Mouse (Mus musculus): ENCODE data around the gene Lrrc71.

Lrrc71 gene

DNA sequence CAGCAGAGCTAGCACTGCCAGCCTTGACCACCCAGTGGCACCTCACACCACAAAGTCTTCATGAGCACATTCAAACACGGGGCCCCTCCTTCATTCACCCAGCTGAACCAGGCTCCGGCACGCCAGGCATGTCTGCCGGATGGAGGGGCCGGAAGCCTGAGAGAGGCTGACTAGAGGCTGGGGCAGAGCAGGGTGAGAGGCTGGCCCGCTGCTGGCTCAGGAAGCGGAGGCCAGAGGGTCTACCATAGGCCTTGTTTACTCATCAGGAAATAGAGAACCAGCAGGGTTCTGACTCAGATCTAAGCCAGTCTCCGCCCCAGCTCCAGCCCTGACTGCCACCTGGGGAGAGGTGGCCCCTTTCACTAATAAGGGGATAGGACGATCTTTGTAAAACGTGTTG, 16.7 kb upstream of the Lrrc71 start:
- CTCF ChIA-PET, result interaction anchor here (0.6 kb wide), 1 partner anchor 76 kb away, joined by 3 read pairs; no protein-coding TSS in a partner anchor

DNA sequence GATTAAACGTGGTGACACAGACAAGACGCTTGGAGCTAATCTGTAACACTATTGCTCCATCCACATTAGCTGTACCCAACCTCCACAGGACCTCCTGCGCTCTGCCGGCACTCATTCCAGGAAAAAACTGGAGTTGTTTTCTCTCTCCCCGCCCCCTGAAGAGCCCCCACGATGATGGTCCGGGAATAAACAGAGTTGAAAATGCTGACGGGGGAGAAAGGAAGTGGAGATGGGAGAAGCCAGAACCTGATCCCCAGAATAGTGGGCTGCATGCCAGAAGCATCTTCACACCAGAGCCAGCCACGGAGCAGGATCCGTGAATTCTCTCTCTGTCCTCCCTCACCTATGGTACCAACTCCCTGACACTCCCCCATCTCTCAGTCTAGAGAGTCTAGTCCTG, 16.1 kb upstream of the Lrrc71 start:
- CTCF ChIA-PET, result interaction anchor here (0.6 kb wide), 1 partner anchor 76 kb away, joined by 3 read pairs; no protein-coding TSS in a partner anchor

DNA sequence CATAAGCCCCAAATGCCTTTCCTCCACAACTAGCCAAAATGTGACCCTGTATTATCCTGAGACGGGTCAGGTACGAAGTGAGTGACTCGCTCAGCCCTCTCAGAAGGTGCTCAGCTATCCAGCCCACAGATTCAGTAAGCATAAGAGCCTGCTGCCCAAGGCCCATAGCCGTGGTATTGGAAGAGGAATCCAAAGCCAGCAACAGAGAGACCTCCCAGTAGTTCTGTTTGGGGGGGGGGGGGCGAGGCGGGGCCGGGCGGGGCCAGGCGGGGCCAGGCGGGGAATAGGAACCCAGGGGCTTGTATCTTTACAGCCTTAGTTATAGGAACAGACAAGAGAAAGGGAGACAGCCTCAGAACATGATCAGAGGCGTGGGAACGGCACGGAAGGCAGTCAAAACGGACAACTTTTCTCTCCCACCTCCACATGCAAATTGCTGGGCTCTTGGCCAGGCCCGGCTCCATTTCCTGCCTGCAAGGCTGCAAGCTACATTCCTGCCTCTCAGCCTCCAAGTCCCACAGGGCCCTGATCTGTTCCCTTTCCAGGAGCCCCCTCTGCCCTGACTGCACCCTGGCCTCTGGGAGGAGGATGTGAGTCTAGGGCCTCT, 15.4 kb upstream of the Lrrc71 start:
- CTCF ChIA-PET, result interaction anchor here (0.8 kb wide), 1 partner anchor 13 kb away, joined by 6 read pairs; no protein-coding TSS in a partner anchor

DNA sequence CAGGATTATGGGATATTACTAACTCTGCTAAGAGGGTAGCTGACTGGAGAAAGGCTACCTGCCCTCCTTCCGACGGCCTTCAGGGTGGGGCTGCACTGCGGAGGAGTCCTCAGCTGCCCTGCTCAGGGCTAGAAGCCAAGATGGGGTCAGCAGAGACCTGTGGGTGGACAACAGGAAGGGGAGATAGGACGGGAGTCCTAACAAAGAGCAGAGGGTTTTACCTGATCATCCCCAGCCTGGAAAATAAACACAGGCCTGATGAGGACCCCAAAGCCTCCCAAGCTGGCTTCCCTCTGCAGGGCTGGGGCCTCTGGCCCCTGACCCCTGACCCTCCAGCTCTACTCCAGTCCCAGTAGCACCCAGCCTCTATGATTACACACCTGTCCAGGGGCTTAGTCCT, 14.8 kb upstream of the Lrrc71 start:
- CTCF ChIA-PET, result interaction anchor here (0.8 kb wide), 1 partner anchor 14 kb away, joined by 6 read pairs; no protein-coding TSS in a partner anchor

DNA sequence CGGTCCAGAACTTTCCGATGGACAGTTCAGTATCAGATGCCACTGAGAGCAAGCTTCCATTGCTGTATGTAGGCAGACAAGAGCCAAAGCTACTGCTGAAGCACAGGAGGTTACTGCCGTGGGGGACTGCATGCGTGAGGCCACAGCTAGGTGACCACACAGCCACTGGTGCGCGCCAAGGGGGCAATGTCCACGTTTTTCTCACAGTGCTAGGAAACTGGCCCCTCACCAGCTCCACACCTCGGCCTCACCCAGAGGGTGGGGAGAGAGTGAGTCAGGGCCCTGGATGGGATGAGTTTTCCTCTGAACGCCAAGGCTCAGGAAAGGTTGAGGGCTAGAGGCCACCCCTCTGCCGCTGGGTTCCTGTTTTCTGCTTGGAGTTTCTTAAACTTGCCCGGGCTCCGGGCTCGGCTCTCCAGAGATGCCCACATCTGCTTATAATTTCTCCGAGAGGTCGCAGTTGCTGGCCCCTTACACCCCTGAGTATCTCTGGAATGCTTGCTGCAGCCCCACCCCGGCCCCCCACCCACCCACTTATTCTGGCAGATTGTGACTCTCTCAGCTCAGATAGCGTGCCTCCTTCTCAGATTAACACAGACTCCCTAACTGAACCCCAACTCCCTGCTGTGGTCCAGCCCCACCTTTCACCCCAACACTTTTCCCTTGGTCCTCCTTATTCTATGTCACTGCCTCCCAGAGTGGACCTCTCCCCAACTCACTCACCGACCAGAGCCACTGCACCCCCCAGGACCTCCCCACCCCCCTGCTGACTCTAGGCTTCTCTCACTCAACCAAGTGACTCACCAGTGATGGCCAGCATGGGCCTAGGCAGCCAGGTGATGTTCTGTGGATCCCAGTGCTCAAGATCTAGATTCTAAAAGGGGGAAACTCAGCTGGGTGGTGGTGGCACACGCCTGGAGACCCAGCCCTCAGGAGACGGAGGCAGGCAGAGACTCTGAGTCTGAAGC, 13.3 kb upstream of the Lrrc71 start:
- CTCF ChIA-PET, result interaction anchor here (0.7 kb wide), 1 partner anchor 10 kb away, joined by 3 read pairs; no protein-coding TSS in a partner anchor

DNA sequence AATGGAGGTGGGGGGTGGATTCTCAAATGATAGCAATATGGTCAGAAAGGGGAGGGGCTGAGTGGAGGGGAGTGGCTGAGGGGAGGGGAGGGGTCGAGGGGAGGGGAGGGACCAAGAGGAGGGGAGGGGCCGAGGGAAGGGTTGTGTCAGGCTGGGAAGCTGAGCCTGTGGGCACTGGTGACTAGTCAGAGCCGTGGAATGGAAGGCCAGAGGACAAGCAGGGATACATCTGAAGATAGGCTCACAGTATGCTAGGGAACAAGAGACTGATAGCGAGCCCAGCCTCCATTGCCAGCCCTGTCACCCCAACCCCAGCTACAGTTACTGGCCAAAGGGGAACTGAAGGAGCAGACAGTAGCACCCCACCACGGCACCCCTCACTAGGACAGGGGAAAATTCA, 10.2 kb upstream of the Lrrc71 start:
- CTCF ChIA-PET, result no interaction called here

DNA sequence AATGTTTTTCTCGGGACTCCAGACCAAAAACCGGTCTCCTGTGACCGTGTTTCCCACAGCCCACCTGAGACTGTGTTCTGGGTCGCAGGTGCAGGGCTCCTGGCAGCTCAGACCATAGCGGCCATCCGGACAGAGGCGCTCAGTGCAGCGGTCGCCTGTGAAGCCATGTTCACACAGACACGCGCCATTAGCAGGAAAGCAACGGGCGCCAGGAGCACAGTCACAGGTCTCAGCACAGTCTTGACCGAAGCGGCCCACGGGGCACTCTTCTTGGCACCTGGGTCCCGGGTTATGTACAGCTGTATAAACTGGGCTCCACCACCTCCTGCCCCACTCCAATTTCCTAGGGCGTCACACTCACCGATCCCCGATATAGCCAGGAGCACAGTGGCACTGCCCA, 8.1 kb upstream of the Lrrc71 start:
- CTCF ChIA-PET, result interaction anchor here (3.1 kb wide), 1 partner anchor 12 kb away, joined by 16 read pairs; no protein-coding TSS in a partner anchor

DNA sequence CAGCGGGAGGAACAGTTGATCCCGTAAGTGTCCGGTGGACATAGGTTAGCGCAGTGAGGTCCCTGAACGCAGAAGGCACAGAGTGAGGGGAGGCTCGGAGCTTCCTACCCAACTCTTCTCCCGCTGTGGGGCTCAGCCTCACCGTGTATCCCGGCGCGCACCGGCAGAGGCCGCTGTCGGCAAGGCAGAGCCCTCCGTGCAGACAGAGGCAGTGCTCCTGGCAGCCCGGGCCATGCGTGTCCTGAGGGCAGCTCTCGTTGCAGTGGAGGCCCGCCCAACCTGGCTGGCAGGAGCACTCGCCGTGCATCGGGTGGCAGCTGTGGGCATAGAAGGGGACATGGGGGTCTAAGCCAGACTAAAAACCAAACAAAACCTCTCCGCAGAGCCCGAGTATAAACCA, 7.5 kb upstream of the Lrrc71 start:
- CTCF ChIA-PET, result interaction anchor here (0.6 to 3.1 kb wide), 3 partner anchors 12 to 926 kb away, joined by 3 to 16 read pairs (median 3); no protein-coding TSS in a partner anchor

DNA sequence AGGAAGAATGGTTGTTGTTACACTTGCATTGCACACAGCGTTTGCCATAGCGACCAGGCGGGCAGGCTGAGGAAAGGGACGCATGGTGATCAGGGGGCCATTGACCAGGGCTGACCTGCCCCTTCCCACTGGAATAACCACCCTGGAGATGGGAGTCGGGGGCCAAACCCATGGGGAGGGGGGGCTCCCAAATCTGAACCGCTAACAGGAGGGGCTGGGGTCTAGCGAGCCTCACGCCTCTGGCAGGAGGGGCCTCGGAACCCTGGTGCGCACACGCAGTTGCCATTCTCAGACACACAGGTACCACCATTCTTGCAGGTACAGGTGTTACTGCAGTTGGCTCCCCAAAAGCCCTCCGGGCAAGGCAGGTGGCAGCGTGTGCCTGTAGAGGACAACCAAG, 5.4 kb upstream of the Lrrc71 start:
- CTCF ChIA-PET, result interaction anchor here (0.5 kb wide), 1 partner anchor 111 kb away, joined by 3 read pairs; no protein-coding TSS in a partner anchor

DNA sequence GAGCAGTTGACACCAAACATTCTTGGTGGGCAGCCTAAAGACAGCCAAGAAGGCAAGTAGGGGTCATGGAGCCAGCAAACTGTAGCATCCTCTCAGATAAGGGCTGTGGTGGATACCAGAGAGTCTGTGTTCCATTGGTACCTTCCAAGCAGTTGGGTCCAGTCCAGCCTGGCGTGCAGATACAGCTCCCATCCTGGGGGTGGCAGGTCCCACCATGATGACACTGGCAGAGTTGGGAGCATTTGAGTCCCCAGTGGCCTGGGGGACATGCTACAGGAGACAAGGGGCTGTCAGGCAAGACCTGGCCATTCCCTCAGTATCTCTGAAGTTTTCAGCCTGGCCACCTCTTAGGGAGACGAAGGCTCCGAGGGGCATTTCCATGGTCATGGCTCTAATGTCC, 4.1 kb upstream of the Lrrc71 start:
- CTCF ChIA-PET, result no interaction called here

DNA sequence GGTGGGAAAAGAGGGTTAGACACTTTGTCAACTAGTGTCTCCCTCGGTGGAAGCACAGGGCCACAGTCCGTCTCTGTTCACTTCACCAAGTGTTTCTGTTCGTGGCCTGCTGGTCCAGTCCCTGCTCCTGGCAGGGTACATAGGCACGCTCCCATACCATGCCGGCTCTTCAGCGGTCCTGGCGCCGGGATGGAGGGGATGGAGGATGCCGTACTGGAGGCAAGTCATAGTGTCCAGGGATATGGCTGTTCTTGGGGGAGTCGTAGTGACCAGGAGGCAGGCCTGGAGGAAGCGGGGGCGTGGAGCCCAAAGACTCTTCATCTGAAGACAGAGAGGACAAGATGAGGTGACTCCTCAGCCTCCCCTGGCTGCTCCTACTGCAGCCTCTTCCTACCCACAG, 1.6 kb upstream of the Lrrc71 start:
- CTCF ChIA-PET, result no interaction called here

DNA sequence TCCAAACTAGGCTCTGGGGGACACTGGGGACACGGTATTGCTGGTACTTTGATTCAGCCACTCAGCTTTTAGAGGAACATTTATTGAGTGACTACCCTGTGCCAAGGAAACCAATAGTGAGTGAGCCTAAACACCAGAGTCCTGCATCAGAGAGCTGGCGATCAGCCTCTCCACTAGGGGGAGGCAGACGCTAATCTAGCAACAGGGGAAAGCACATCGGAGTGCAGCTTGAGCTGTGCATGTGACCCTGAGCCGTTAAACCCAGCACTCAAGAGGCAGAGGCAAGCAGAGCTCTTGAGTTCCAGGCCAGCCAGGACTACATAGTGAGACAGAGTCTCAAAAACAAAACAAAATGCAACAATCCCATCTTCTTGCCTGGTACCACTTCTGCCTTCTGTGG, 611 bp upstream of the Lrrc71 start:
- CTCF ChIA-PET, result interaction anchor here (0.5 to 1.6 kb wide), 4 partner anchors 12 to 23 kb away, joined by 3 to 5 read pairs (median 3); no protein-coding TSS in a partner anchor

DNA sequence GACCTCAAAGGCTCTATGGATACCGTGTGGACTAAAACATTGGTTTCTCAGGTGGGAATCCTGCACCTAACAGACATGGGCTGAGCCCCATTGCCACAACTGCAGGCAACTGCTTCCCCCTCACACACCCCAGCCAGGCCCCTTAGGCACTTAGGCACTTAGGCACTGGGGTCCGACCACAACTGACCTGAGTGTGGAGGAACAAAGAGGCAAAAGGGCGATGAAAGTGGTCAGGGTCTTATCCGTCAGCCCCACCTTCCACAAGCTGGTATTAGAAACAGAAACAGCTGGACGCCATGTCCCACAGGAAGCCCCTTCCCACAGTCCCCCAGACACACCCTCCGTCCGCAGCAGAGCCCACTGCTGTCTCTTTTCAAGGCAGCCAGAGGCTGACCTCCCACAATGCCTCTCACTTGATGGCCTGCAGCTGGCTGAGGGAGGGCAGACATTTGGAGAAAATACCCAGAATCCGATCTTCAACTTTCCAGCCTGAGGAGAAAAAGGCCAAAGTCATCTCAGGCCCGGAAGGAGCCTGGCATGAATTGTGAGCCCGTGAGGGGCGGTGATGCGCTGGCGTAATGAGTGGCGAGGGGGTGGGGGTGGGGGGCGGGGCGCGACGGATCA, 3.3 kb downstream of the Lrrc71 start:
- CTCF ChIA-PET, result no interaction called here

DNA sequence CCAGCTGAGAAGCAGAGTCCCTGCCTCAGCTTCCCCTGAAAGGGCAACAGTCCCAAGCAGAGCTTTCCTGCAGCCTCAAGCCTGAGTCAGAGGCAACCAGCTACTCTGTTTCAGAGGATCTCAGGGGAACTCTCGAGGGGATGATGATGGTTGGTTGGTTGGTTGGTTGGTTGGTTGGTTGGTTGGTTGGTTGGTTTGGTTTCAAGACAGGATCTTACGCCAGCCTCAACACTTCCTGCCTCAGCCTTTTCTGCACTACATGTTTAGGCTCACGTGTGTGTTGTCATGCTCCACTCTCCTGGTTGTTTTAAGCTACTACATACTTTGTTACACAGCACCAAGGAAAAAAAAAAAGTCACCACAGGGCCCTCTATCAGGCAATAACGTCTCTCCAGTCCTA, 4.5 kb downstream of the Lrrc71 start:
- CTCF ChIA-PET, result no interaction called here

DNA sequence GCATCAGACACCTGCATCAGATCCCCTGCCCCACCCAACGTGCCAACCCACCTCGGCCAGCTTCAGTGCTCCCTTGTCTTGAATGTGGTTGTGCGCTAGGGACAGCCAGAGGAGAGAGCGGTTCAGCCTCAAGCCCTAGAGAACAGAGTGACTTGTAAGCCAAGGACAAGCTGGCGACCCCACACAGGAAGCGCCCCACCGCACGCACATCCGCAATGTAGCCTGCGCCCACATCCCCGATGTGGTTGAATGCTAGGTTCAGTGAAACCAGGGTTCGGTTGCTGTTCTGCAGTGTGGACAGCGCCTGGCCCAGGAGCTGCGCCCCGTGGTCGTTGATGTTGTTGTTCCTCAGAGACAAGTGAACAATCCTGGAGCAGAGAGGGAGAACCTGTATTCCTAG, 5.7 kb downstream of the Lrrc71 start:
- CTCF ChIA-PET, result no interaction called here

DNA sequence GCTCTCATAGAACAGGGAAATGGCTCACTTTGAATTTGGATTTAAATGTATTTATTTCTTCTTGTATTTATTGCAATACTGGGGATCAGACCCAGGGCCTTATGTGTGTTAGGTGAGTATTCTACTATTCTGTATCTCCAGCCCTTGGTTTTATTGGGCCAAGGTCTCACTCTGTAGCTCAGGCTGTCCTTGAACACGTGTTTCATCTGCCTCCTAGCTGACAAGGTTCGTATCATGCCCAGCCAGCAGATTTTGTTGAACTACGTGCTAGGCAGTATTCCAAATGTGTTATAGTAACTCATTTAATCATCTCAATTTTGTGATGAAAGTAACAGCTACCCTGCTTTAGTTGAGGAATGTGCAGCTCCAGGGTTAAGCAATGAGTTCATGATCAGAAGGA, 6.4 kb downstream of the Lrrc71 start:
- CTCF ChIA-PET, result no interaction called here

DNA sequence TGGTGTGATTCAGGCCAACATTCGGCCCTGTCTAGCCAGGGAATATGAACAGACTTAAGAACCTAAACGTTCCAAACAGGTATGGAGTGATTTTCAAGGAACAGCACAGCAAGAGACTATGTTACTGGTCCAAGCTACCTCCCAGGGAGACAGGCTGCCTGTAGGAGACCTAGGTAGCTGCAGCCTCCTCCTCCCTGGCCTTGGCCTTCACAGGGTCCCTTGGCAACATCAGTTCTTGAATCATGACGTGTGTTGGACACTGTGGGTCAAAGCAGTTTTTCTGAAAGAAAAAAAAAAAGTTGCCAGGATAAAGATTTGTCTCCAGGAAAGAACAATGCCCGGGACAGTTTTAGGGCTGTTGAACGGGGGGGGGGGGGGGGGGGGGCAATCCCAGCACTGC, 9.5 kb downstream of the Lrrc71 start:
- CTCF ChIA-PET, result no interaction called here

DNA sequence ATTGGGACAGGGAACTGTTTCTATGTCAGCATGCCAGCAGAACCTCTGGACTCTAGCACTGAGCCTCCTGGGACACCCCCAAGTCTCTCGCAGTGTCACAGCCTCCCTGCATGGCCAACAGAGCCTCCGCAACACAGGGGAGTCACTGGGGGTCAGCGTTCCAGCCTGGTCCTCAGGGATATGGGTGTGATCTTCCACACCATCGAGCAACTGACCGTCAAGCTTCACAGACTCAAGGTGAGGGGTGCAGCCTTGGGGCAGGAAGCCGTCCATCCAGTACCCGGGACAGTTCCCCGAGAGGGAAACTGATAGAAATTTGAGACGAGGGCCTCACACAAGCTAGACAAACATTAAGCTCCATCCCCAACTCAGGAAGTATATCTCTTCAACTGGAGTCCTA, 13.1 kb downstream of the Lrrc71 start:
- CTCF ChIA-PET, result no interaction called here

DNA sequence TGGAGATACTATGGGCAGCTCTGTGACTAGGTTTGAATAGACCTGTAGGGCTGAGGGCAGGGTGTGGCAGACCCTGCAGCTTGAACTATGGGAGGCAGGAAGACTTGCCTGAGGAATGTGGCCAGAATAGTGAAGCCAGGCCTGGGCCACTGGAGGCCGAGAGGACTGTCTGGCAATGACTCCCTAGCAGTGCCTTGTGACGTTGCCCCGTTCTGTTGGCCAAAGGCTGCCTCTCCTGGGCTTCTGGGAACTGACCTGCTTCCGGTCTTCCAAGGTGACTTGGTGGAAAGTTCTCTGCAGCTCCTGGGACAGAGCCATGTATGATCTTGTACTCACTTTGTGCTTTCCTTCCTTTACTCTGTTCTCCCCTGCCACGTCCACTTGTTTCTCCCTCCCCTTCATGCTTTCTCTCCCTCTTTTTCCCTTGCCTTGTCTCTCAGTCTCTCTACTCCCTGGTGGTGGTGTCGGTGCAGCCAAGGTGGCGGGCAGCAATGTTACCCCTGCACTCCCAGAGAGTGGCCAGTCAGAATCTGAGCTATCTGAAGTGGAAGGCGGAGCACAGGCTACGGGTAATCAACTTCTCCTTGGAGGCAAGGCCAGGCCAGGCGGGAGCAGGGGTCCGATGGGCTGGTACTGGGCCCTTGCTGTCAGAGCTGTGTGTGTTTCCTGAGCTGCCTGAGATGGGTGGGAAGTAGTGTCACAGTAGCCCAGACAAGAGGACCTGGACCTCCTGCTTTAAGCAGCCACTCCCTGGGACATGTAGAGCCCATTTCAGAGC, 14.3 kb downstream of the Lrrc71 start:
- CTCF ChIA-PET, result no interaction called here

DNA sequence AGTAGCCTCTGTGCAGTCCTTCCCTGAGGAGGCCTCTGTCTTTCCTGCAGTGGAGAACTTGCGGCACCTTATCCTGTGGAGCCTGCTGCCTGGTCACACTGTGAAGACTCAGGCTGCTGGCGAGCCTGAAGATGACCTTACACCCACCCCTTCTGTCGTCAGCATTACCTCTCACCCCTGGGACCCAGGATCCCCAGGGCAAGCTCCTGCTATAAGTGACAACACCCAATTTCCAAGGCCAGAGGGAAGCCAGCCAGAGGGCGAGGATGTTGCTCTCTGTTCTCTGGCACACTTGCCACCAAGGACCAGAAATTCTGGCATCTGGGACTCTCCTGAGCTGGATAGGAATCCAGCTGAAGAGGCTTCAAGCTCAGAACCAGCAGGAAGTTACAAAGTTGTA, 15.3 kb downstream of the Lrrc71 start:
- CTCF ChIA-PET, result no interaction called here

DNA sequence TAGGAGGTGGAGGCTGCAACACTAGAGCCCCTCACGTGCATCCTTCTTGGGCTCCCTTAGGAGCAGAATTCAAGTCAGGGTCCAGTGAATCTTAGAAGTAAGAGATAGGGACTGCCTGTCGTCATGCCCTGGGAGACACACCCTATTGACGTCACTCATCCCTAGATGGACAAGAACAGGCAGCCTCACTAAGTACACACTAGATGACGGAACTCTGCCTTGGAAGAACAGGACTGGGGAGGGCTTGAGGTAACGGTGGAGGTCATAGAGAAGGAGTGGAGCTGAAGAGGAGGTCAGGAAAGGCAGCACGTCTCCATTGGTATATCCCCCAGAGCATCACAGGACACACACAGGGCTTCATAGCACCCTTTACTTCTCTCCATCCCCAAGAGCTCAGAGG, 19.7 kb downstream of the Lrrc71 start:
- CTCF ChIA-PET, result interaction anchor here (0.9 kb wide), 1 partner anchor 21 kb away, joined by 3 read pairs; no protein-coding TSS in a partner anchor

All from spleen, embryonic (tissue).